Mouse (Mus musculus) v-Abl transformed pro-B cells (cell line): Measurements from ENCODE around the gene Gm28961.
"Not testable (repeated sequence)": the region's sequence is repeated elsewhere in the genome, so short reads cannot be mapped to it uniquely, and the experiment has no call there.

Experiments used
- in situ Hi-C, 2 experiments: fragments of 400-800 bp; cut with MboI; formaldehyde crosslinking; loops; one replicate each; pipeline ENCODE4 v1.15.1; 2025; ENCODE audit not compliant: unreplicated experiment in 2 of 2

Gene Gm28961

GRCm38 (mm10) chrY:57705397-57705796 is at the start of gene Gm28961:
Gene Gm28961 (plus strand): TSS chrY:57705697.
- in situ Hi-C loops: not testable (repeated sequence)
